Mouse (Mus musculus): Measurements from ENCODE around the gene Olfr318.

GRCm38 (mm10) chr11:58698862-58699261, 25.0 kb downstream of the Olfr318 start, which contains the start of gene Olfr319:
- TF ChIP-seq POLR2A (IDR thresholded peaks at IDR 0.05; ENCODE audit: low read depth, low read length): no peak
- no peak for TF ChIP-seq CTCF (conservative IDR thresholded peaks at IDR 0.05; ENCODE audit: insufficient read depth, insufficient read length, low read depth, low read length)
